Mouse (Mus musculus): ENCODE results near the gene Slc8b1. TPM values are rescaled to one million over a fixed set of nuclear protein-coding genes. Genes with fewer than 3 reads are reported as not detected.

The Slc8b1 gene
- polyA plus RNA-seq, 2 experiments: 3.7 to 13.2 TPM

GRCm38 (mm10) chr5:120550137-120550536 lies 39.2 kb downstream of the Slc8b1 start:
- H3K36me3 ChIP-seq (ENCODE audit: control insufficient read depth, insufficient read depth, low read length): peaks cover 55% of the 10 kb centered on the region
- no peak overlapping the region for H3K4me3 ChIP-seq (replicated peaks; ENCODE audit: low read length)
- H3K4me1 ChIP-seq (ENCODE audit: control insufficient read depth, insufficient read depth, low read length): no peaks in the 10 kb centered on the region
- no peak overlapping the region for H3K27ac ChIP-seq (replicated peaks; ENCODE audit: low read depth, low read length)
- no peaks in the 10 kb centered on the region for H3K27me3 ChIP-seq (ENCODE audit: control insufficient read depth, insufficient read depth, low read length)
- no peak for TF ChIP-seq POLR2A (IDR thresholded peaks at IDR 0.05; ENCODE audit: borderline replicate concordance, extremely low read depth, insufficient read depth, insufficient read length)
- DNase-seq (ENCODE audit: low spot score): no peak
- no peaks in the 10 kb centered on the region; the same call in 1 of the 2 replicates for H3K9me3 ChIP-seq (ENCODE audit: control insufficient read depth, low read length)
- ATAC-seq (ENCODE audit: low FRiP score, low read depth): no peak
- 84% methylated on average over 5 of the region's 5 CpGs for WGBS
- H3K4me2 ChIP-seq (replicated peaks; ENCODE audit: low read depth, low read length, severe bottlenecking): no peak overlapping the region
- no peak overlapping the region for H3K9ac ChIP-seq (ENCODE audit: low read depth, low read length, severe bottlenecking)

GRCm38 (mm10) chr5:120550673-120551072 lies 39.7 kb downstream of the Slc8b1 start:
- WGBS: 96% methylated on average over 5 of the region's 5 CpGs
- no peak for DNase-seq (ENCODE audit: low spot score)

DNA sequence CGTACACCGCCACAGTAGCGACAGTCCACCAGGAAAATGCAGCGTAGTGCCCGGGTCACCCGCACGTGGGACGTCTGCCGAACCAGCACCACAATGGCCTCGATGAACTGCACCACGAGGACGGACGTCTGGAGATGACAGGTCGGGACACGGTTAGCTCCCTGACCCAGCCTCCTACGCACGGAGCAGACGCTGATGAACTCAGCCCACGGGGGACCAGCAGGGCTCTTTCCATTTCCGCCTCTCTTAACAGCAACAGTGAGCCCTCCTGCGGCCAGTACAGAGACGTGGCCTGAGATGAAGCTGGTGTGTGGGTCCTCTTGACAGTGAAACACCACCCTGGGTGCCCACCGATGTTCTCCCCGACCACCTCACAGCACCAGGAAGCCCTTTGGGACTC lies 44.9 kb downstream of the Slc8b1 start:
- 90% methylated on average over 24 of the region's 24 CpGs for WGBS
- Histone ChIP-seq H3K4me2 (replicated peaks; ENCODE audit: low read depth, low read length, severe bottlenecking) (no peak overlapping the region), H3K4me1 (ENCODE audit: control insufficient read depth, insufficient read depth, low read length) (peaks cover 18% of the 10 kb centered on the region), H3K36me3 (ENCODE audit: control insufficient read depth, insufficient read depth, low read length) (peaks cover 54% of the 10 kb centered on the region), H3K27me3 (ENCODE audit: control insufficient read depth, insufficient read depth, low read length) (no peaks in the 10 kb centered on the region), H3K9ac (ENCODE audit: low read depth, low read length, severe bottlenecking) (no peak overlapping the region), H3K9me3 (ENCODE audit: control insufficient read depth, low read length) (no peaks in the 10 kb centered on the region; the same call in 1 of the 2 replicates), H3K27ac (replicated peaks; ENCODE audit: low read depth, low read length) (no peak overlapping the region), H3K4me3 (replicated peaks; ENCODE audit: low read length) (no peak overlapping the region)
- TF ChIP-seq POLR2A (IDR thresholded peaks at IDR 0.05; ENCODE audit: borderline replicate concordance, extremely low read depth, insufficient read depth, insufficient read length): no peak
- DNase-seq (ENCODE audit: low spot score): no peak
- no peak for ATAC-seq (ENCODE audit: low FRiP score, low read depth)

More at GRCm38 (mm10) chr5:120550673-120551072, 39.7 kb downstream of the Slc8b1 start:
- peaks cover 60% of the 10 kb centered on the region for H3K36me3 ChIP-seq (ENCODE audit: control insufficient read depth, insufficient read depth, low read length)
- no peaks in the 10 kb centered on the region; the same call in 1 of the 2 replicates for H3K9me3 ChIP-seq (ENCODE audit: control insufficient read depth, low read length)
- H3K4me2 ChIP-seq (replicated peaks; ENCODE audit: low read depth, low read length, severe bottlenecking): no peak overlapping the region
- no peak for TF ChIP-seq POLR2A (IDR thresholded peaks at IDR 0.05; ENCODE audit: borderline replicate concordance, extremely low read depth, insufficient read depth, insufficient read length)
- H3K4me3 ChIP-seq (replicated peaks; ENCODE audit: low read length): no peak overlapping the region
- no peaks in the 10 kb centered on the region for H3K4me1 ChIP-seq (ENCODE audit: control insufficient read depth, insufficient read depth, low read length)
- H3K27ac ChIP-seq (replicated peaks; ENCODE audit: low read depth, low read length): no peak overlapping the region
- H3K9ac ChIP-seq (ENCODE audit: low read depth, low read length, severe bottlenecking): no peak overlapping the region
- no peaks in the 10 kb centered on the region for H3K27me3 ChIP-seq (ENCODE audit: control insufficient read depth, insufficient read depth, low read length)
- ATAC-seq (ENCODE audit: low FRiP score, low read depth): no peak

GRCm38 (mm10) chr5:120558041-120558440 lies 47.1 kb downstream of the Slc8b1 start:
- TF ChIP-seq POLR2A (IDR thresholded peaks at IDR 0.05; ENCODE audit: borderline replicate concordance, extremely low read depth, insufficient read depth, insufficient read length): no peak
- no peak for DNase-seq (ENCODE audit: low spot score)
- Histone ChIP-seq H3K4me2 (replicated peaks; ENCODE audit: low read depth, low read length, severe bottlenecking) (no peak overlapping the region), H3K4me3 (replicated peaks; ENCODE audit: low read length) (no peak overlapping the region), H3K36me3 (ENCODE audit: control insufficient read depth, insufficient read depth, low read length) (peaks cover 37% of the 10 kb centered on the region), H3K4me1 (ENCODE audit: control insufficient read depth, insufficient read depth, low read length) (peaks cover 33% of the 10 kb centered on the region), H3K27ac (replicated peaks; ENCODE audit: low read depth, low read length) (no peak overlapping the region), H3K27me3 (ENCODE audit: control insufficient read depth, insufficient read depth, low read length) (no peaks in the 10 kb centered on the region), H3K9me3 (ENCODE audit: control insufficient read depth, low read length) (no peaks in the 10 kb centered on the region), H3K9ac (ENCODE audit: low read depth, low read length, severe bottlenecking) (no peak overlapping the region)
- 79% methylated on average over 8 of the region's 8 CpGs for WGBS
- ATAC-seq (ENCODE audit: low FRiP score, low read depth): no peak

GRCm38 (mm10) chr5:120558762-120559161 lies 47.8 kb downstream of the Slc8b1 start:
- 60% methylated on average over 14 of the region's 14 CpGs for WGBS
- no peaks in the 10 kb centered on the region for H3K9me3 ChIP-seq (ENCODE audit: control insufficient read depth, low read length)
- ATAC-seq (ENCODE audit: low FRiP score, low read depth) (no peak), DNase-seq (ENCODE audit: low spot score) (no peak)
- peaks cover 40% of the 10 kb centered on the region for H3K4me1 ChIP-seq (ENCODE audit: control insufficient read depth, insufficient read depth, low read length)
- no peak overlapping the region for H3K27ac ChIP-seq (replicated peaks; ENCODE audit: low read depth, low read length)
- H3K36me3 ChIP-seq (ENCODE audit: control insufficient read depth, insufficient read depth, low read length): peaks cover 29% of the 10 kb centered on the region
- peak overlapping the region; percentile 21; the same call in 1 of the 2 replicates for H3K9ac ChIP-seq (ENCODE audit: low read depth, low read length, severe bottlenecking)
- H3K4me3 ChIP-seq (replicated peaks; ENCODE audit: low read length): no peak overlapping the region
- H3K4me2 ChIP-seq (replicated peaks; ENCODE audit: low read depth, low read length, severe bottlenecking): no peak overlapping the region
- no peaks in the 10 kb centered on the region for H3K27me3 ChIP-seq (ENCODE audit: control insufficient read depth, insufficient read depth, low read length)
- TF ChIP-seq POLR2A (IDR thresholded peaks at IDR 0.05; ENCODE audit: borderline replicate concordance, extremely low read depth, insufficient read depth, insufficient read length): no peak
